Mouse (Mus musculus): ENCODE results near the gene Snx30. TPM values are rescaled to one million over a fixed set of nuclear protein-coding genes. Genes with fewer than 3 reads are reported as not detected.

The Snx30 gene
- total RNA-seq (2021), result 10 to 100 TPM; 39.2 to 41.7 TPM
- long read RNA-seq, full-length matches to known transcripts, result 27 of 57 reads
- long read RNA-seq, partial matches to known transcripts, result 24 of 57 reads
- long read RNA-seq, other reads (novel, unspliced or antisense), result 6 of 57 reads

GRCm38 (mm10) chr4:59805181-59805967 is at the start of gene Snx30:
Gene Snx30, plus strand, starts transcription at chr4:59805840.
- peak; percentile 89 to 94 for DNase-seq (ENCODE audit: low spot score in 2 of 2)

DNA sequence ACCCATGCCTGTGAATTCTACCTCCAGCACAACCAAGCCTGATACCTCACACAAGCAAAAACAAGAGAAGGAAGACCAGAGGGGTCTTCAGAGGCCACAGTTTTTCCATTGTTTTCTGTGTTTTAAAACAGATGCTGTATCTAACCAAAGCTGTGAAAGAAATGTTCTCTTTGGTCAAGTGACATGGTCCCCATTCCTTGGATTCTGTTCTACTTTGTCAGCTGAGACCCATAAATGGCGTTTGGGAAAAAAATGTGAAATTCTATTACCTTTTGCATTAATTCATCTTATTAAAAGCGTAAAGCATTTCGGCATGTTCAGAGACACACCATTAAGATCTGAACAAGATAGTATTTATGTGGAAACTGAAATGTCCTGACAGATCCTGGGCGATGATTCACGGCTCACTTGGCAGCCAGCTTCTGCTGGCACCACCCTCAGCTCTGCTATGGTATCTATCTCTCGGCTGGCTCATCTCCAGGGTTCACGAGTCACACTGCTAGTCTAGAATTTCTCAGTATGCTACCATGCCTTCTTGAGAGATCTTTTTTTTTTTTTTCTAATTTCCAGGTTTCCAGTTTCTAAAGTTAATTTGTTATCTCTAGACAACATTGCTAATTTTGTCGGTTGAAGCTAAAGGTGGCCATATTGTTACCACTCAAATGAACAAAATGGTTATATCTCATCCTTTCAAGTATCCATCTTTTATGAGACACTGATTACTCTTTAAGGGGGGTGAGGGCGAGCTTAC is 49.1 kb upstream of the Snx30 start:
- DNase-seq (ENCODE audit: low spot score in 2 of 2), result peak; percentile 69 to 91

- DNase-seq (ENCODE audit: low spot score in 2 of 2), result no peak
Observed at GRCm38 (mm10) chr4:59757452-59758435, 47.9 kb upstream of the Snx30 start.

DNA sequence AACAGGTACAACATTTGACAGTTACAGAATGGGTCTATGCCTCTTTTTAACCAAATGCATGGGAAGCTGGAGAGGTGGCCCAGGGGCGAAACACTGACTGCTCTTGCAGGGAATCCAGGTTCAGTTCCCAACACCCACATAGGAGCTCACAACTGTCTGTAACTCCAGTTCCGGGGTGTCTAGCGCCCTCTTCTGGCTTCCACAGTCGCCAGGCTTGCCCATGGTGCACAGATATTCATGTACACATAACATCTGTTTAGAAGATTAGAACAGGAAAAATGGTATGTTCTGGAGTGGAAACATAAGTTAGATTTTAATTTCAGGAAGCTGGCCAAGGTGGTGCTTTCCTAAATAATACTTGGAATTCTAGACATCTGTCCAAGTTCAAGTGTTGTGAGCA is 45.6 kb upstream of the Snx30 start:
- DNase-seq (ENCODE audit: low spot score in 2 of 2), result no peak

GRCm38 (mm10) chr4:59760636-59761364 is 44.8 kb upstream of the Snx30 start:
- DNase-seq (ENCODE audit: low spot score in 2 of 2), result no peak

DNA sequence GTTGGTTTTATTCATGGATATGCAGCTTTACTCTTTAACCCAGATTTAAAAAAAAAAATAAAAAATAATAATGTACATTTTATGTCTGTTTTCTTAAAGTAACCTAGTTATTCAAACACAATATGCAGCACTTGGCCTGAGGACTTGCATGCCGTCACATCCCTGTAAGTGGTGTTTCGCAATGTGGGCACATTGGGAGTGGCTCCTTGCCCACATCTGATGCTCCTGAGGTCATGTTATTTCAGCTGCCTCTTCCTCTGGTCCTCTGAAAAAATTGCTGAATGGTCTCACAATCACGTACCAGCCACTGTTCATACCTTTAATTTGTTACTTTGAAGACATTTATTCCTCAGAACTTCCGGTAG is 44.3 kb upstream of the Snx30 start:
- DNase-seq (ENCODE audit: low spot score in 2 of 2), result no peak

- DNase-seq (ENCODE audit: low spot score in 2 of 2), result no peak
Observed at GRCm38 (mm10) chr4:59764950-59765349, 40.7 kb upstream of the Snx30 start.

GRCm38 (mm10) chr4:59765385-59766005 is 40.1 kb upstream of the Snx30 start:
- no peak for DNase-seq (ENCODE audit: low spot score in 2 of 2)

DNA sequence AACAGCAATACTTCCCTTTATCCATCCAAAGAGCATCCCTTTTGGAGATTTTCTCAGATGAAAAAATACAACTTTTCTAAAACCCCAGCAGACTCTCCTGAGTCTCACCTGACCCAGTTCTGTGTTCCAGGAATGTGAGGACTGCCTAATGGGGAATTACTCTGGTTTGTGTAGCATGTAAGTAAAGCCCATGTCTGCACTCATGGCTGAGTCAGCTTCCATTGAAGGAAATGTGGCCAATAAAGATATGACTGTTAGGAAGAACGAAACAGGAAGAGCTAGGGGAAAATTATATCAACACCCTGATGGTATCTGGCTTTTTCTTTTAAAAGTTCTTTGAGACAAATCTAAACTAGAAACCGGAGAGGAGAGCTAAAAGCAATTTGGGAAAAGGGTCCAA is 37.9 kb upstream of the Snx30 start:
- DNase-seq (ENCODE audit: low spot score in 2 of 2), result no peak

DNA sequence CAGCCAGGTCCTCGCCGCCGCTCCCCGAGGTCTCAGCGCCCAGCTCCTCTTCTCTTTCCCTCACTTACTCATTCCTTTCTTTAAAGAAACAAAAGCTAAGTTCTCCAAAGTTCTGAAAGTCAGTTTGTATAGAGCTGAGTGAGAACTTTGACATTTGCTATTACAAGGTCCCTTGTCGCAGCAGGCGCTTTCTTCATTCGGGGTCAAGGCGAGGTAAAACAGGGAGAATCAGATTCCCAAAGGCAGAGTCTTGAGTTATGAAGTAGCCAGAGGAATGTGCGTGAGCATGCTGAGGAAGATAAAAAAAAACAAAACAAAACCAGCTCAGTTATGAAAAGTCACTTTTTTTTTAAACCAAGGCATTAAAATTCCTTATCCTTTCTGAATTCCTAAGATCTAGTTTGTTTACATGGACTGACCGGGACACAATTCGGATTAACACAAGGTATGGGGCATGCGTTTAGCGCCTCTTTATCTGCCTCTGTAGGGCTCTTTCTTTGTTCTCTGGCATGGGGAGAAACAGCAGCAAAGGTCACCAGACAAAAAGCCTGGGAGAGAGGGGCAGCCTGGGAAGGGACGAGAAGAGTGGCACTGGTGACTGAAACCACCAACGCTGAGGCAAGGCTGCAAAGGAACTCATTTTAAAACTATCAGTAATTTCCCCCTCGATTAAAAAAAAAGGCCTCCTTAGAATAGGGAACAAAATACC is 33.3 kb upstream of the Snx30 start:
- DNase-seq (ENCODE audit: low spot score in 2 of 2), result no peak

- no peak for DNase-seq (ENCODE audit: low spot score in 2 of 2)
Observed at GRCm38 (mm10) chr4:59777828-59778227, 27.8 kb upstream of the Snx30 start.

DNA sequence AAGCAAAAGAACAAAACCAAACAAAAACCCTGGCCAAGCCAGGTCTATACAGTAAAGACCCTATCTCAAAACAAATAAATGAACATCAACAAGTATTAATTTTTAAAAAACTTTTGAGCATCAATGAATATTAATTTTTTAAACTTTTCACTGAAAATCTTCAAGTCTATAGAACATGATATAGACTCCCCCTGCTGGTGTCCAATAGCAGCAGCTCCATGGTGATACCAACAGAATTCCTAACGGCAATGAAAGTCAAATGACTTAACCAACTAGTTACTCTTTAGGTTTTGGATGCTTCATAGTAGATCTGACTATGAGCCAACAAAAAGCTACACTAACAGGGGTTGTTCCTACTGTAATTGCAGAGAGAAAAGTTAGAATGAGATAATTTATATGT is 25.1 kb upstream of the Snx30 start:
- peak in 1 of 2 experiments; percentile 51 for DNase-seq (ENCODE audit: low spot score in 2 of 2)

DNA sequence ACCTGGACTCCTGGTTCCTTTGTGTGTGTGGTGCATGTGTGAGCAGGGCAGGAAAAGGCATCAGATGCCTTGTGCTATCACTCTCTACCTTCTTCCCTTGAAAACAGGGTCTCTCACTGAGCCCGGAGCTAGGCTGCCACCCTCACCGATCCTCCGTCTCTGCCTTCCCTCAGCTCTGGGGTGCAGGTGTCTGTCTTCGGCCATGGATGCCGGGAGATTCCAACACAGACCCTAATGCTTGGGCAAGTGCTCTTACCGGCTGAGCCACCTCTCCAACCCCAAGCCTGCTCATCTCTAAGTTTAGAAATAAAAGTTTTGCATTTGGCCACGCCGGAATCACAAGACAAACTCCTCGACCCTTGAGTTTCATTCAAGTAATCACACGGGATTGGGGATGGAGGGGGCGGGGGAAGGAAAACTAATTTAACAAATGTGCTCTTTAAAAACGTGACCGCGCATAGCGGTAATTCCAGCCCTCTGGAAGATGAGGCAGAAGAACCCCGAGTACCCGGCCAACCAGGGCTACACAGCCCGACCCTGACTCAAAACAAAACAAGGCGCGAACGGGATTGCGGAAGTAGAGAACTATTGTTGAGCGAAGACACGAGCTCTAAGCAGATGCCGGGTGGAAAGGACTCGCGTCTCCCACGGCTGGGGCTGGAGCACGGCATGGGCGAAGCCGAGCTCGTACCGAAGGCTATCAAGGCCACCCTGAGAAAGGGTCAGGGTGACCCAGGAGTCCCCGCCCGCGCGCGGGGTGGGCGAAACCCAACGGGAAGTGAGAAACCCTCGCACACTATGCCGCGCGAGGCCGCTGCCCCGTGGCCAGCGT is 22.6 kb upstream of the Snx30 start:
- DNase-seq (ENCODE audit: low spot score in 2 of 2), result no peak

DNA sequence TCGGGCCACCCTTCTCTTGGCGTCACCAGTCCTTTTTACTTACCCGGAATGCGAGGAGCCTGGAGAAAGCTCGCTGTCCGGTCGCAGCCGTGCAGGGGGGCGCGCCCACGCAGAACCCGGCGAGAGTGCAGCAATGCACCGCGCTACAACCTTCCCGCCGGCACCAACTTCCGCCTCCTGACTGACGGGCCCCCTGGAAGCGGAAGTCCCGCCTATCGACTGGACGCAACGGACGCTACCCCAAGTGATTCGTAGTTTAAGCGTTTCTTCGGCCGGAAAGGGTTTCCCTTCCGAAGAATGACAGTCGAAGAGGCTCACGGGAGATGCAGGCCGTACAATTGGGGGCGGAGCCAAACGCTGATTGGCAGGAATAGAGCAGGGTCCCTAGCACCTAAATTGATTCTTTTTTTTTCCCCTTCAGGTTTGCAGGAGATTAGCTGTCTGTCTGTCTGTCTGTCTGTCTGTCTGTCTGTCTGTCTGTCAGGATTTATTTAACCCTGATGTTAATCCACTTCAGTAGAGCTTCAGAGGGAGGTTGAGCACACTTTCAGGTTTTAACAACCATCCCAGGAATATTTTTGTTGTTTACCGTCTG is 21.9 kb upstream of the Snx30 start:
- peak; percentile 95 to 97 for DNase-seq (ENCODE audit: low spot score in 2 of 2)

DNA sequence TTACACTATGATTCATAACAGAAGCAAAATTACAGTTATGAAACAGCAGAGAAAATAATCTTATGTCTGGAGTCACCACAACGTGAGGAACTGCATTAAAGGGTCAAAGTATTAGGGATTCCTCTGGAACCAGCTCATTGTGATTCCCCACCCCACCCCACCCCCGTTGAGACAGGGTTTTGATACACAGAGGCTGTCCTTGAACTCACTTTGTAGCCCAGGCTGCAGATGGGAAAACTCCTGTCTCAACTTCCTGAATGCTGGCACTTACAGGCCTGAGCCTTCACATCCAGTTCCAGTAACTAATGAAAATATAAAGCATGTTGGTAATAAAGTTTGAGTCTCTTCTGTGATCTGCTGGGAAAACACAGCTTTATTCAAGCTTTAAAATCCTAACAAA is 20.2 kb upstream of the Snx30 start:
- no peak for DNase-seq (ENCODE audit: low spot score in 2 of 2)

- DNase-seq (ENCODE audit: low spot score in 2 of 2), result peak; percentile 46 to 87
Observed at GRCm38 (mm10) chr4:59786661-59787060, 19.0 kb upstream of the Snx30 start.

DNA sequence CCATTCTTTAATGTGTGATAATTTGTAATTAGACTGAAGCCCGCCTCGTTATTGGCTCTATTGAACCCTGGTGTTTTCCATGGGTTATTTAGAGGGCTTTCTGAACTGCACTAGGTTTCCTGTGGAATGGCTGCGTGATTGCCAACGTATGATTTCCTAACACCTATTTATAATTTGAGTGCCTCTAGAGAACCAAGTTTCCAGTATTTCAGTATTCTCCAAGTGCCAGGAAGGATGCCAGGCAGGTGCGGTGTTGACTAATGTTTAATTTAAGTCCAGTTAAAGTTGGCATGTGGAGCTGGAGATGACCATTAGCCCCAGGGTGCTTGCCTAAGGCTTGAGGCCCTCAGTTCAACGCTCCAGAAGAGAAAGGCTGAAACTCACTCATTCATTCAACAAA is 18.5 kb upstream of the Snx30 start:
- no peak for DNase-seq (ENCODE audit: low spot score in 2 of 2)

DNA sequence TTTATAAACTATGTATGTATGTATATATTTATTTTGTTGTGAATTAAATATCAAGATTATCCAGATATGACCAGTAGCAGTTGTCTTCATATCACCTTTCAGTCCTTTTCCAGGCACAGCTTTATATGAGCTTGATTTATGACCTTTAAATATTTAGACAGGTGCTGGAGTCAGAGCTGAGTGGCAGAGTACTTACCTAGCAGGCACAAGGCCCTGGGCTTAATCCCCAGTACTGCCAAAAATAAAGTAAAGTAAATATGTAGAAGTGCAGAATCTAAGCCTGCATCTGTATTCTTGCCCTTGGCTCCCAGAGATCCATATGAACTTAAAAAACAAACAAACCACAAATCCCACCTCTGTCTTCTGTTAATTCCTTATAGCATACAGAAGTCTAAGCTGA is 16.6 kb upstream of the Snx30 start:
- DNase-seq (ENCODE audit: low spot score in 2 of 2), result no peak
